Mouse (Mus musculus) embryonic facial prominence, embryonic 14.5 days (tissue): Measurements from ENCODE around the gene Fbxo28. TPM values are rescaled to one million over a fixed set of nuclear protein-coding genes. Genes with fewer than 3 reads are reported as not detected.

Source experiments
- ATAC-seq: fragments of 200-750 bp; cut with Nextera tagmentation; 2 replicates; pipeline ENCODE4 v1.8.0; 2017; ENCODE audit warnings: low read depth, moderate number of reproducible peaks, moderate TSS enrichment
- DNase-seq: peaks from one replicate; pipeline ENCODE4 v3.0.0-alpha.2; 2015; ENCODE audit warnings: low spot score
- H3K27ac ChIP-seq: fragments of 300-500 bp; sonication (generic); replicated peaks from 2 replicates; pipeline ENCODE4 v1.5.1; 2014; ENCODE audit warnings: low read depth, mild to moderate bottlenecking, low read length, moderate library complexity
- H3K27me3 ChIP-seq: fragments of 300-500 bp; sonication (generic); replicated peaks from 2 replicates; pipeline ENCODE4 v1.6.1; 2014; ENCODE audit warnings: low read length; ENCODE audit not compliant: control insufficient read depth, insufficient read depth
- H3K36me3 ChIP-seq: fragments of 300-500 bp; sonication (generic); 2 replicates; pipeline ENCODE4 v1.6.1; 2014; ENCODE audit warnings: low read length, mixed read lengths; ENCODE audit not compliant: control insufficient read depth, insufficient read depth
- H3K4me1 ChIP-seq: fragments of 300-500 bp; sonication (generic); 2 replicates; pipeline ENCODE4 v1.6.1; 2014; ENCODE audit warnings: antibody characterized with exemption, low read length; ENCODE audit not compliant: control insufficient read depth, insufficient read depth
- H3K4me2 ChIP-seq: fragments of 300-500 bp; sonication (generic); 2 replicates; pipeline ENCODE4 v1.6.1; 2014; ENCODE audit warnings: low read depth, mild to moderate bottlenecking, low read length, moderate library complexity, mixed read lengths
- H3K4me3 ChIP-seq: fragments of 300-500 bp; sonication (generic); 2 replicates; pipeline ENCODE4 v1.5.1; 2014; ENCODE audit warnings: low read depth, mild to moderate bottlenecking, low read length
- H3K9ac ChIP-seq: fragments of 300-500 bp; sonication (generic); 2 replicates; pipeline ENCODE4 v1.6.1; 2014; ENCODE audit warnings: low read depth, mild to moderate bottlenecking, low read length, moderate library complexity, mixed read lengths
- H3K9me3 ChIP-seq: fragments of 300-500 bp; sonication (generic); 2 replicates; pipeline ENCODE4 v1.6.1; 2016; ENCODE audit warnings: low read length; ENCODE audit not compliant: control insufficient read depth
- WGBS: fragments of 180-500 bp; shearing (Covaris S2); extraction: QIAGEN DNeasy Blood & Tissue Kit; methylation state at CpG from one replicate; pipeline ENCODE4 v1.1.7; 2014; 5-methylcytosine and 5-hydroxymethylcytosine counted together
- polyA plus RNA-seq: library from polyadenylated mRNA; unstranded; fragments of >200 nt; fragmentation: Nextera tagmentation; extraction: Ambion mirVana; gene quantifications from 2 replicates; pipeline ENCODE4 v1.2.1, GENCODE M21; 2014

Fbxo28 gene
- polyA plus RNA-seq: 24.3 and 25.4 TPM in 2 replicates

DNA sequence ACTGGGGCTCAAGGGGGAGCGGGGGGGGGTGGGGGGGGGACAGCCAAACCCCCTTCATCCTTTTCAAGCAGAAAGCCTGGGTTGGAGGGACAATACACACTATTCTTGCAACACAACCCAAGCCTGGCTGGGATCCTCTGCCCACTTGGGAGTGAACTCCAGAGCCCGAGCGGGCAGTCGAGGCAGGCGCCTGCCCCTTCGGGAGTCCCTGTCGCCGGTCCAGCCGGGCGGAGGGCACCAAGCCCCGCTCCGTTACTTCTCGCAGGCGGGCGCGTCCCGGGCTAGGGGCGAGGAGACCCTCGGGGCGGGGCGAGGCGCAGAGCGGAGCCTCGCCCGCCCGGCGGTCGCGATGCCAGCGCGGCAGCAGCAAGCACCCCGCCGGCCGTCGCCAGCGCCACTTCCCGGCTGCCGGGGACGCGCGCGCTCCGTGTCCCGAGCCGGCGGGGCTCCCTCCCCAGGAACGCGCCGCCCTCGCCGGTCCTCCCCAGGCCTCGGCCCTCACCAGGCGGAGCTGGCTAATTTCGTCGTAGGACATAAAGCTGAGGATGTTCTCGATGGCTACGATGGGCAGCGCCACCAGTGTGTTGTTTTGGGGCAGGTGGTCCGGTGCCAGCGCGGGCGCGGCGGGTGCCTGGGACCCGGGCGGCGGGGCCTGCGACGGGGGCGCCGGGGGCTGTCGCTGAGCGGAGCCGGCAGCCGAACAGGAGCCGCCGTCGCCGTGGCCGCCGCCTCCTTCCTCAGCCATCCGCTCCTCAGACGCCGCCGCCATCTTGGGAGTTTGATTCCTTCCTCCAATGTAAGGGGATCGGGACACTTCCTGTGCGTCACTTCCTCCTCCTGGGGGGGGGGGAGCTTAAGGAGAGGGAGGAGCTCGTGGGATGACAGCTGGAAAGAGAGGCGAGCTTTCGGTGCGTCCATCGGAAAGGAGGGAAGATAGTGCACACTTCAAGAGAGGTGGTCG lies at the start of gene Fbxo28:
Fbxo28 (minus strand) TSS at position 809 of the 961 bp plus-strand sequence.
- H3K27ac ChIP-seq: peak within 1 kb of the TSS; percentile 93
- ATAC-seq: peak; percentile 97

DNA sequence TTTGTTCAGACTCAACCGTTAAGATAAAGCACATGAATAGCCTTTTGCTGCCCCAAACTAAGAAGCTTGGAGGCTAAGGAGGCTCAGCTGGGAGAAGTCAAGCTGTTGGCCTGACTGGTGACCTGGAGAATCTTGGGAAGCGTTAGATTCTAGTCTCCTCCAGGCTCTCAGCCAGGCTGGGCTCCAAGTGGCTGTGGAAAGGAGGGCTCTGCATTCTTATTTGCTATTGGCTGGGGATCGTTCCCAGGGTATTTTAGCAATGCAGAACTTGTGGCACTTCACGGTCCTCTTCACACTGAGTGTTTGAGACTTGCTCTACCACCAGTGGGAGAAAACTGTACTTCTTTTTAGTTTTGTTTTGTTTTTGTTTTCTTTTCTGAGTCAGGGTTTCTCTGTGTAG lies 47.3 kb upstream of the Fbxo28 start:
- Histone ChIP-seq H3K4me2 (no peak overlapping the region), H3K27me3 (no peaks in the 10 kb centered on the region), H3K4me1 (no peaks in the 10 kb centered on the region), H3K4me3 (no peak overlapping the region), H3K27ac (no peak overlapping the region), H3K9ac (no peak overlapping the region), H3K36me3 (no peaks in the 10 kb centered on the region), H3K9me3 (no peaks in the 10 kb centered on the region)
- no peak for ATAC-seq
- WGBS: 41% methylated on average over 4 of the region's 4 CpGs
- no peak for DNase-seq

More for the DNA sequence above, at the start of gene Fbxo28:
- peak within 1 kb of the TSS; percentile 100 for H3K4me3 ChIP-seq
- H3K36me3 ChIP-seq: peaks cover 5% of the 10 kb centered on the region; the same call in 1 of the 2 replicates
- H3K4me1 ChIP-seq: peaks cover 14% of the 10 kb centered on the region
- DNase-seq: peak; percentile 97
- H3K27me3 ChIP-seq: no peaks in the 10 kb centered on the region
- H3K4me2 ChIP-seq: peak within 1 kb of the TSS; percentile 80
- H3K9me3 ChIP-seq: no peaks in the 10 kb centered on the region
- H3K9ac ChIP-seq: peak within 1 kb of the TSS; percentile 97
- under 1% methylated on average over 23 of the region's 93 CpGs for WGBS

DNA sequence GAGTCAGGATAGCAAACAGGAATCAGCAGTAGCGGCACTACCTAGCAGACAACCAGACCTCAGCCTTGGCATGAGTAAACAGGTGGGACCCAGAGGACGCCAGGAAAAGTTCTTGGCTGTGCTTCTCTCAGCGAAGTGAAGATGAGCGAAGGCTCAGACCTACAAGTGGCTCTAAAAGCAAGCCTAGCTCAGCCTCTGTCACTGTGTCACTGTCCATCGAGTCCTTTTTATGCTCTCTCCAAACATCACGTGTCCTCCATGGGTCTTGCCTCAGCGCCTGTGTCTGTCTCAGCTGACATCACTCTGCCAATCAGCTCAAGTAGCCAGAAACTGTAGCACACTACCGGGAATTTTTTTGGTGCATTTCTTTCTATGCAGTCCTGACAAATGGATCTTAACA lies 45.0 kb upstream of the Fbxo28 start:
- H3K36me3 ChIP-seq: no peaks in the 10 kb centered on the region
- no peak overlapping the region for H3K4me2 ChIP-seq
- ATAC-seq (no peak), DNase-seq (no peak)
- H3K27ac ChIP-seq: no peak overlapping the region
- no peaks in the 10 kb centered on the region for H3K4me1 ChIP-seq
- H3K9ac ChIP-seq: no peak overlapping the region
- no peak overlapping the region for H3K4me3 ChIP-seq
- H3K9me3 ChIP-seq: no peaks in the 10 kb centered on the region
- H3K27me3 ChIP-seq: no peaks in the 10 kb centered on the region
- 86% methylated on average over 8 of the region's 8 CpGs for WGBS

- DNase-seq: no peak
- 0 out of 2 replicates have a peak, but pooled peaks have one; percentile 44 for ATAC-seq
- Histone ChIP-seq H3K4me3 (no peak overlapping the region), H3K9me3 (no peaks in the 10 kb centered on the region), H3K27me3 (no peaks in the 10 kb centered on the region), H3K9ac (no peak overlapping the region), H3K27ac (no peak overlapping the region), H3K36me3 (no peaks in the 10 kb centered on the region), H3K4me1 (no peaks in the 10 kb centered on the region), H3K4me2 (no peak overlapping the region)
- WGBS: 42% methylated on average over 9 of the region's 9 CpGs
Observed at GRCm38 (mm10) chr1:182383096-182383495, 41.7 kb upstream of the Fbxo28 start.

- no peak for ATAC-seq
- no peak for DNase-seq
- no peak overlapping the region for H3K27ac ChIP-seq
- no peaks in the 10 kb centered on the region for H3K9me3 ChIP-seq
- WGBS: 76% methylated on average over 3 of the region's 3 CpGs
- H3K4me3 ChIP-seq: no peak overlapping the region
- peaks cover 2% of the 10 kb centered on the region; the same call in 1 of the 2 replicates for H3K4me1 ChIP-seq
- no peaks in the 10 kb centered on the region for H3K27me3 ChIP-seq
- no peak overlapping the region for H3K4me2 ChIP-seq
- H3K36me3 ChIP-seq: no peaks in the 10 kb centered on the region
- H3K9ac ChIP-seq: no peak overlapping the region
Observed at GRCm38 (mm10) chr1:182381327-182381726, 39.9 kb upstream of the Fbxo28 start.

- Histone ChIP-seq H3K27me3 (no peaks in the 10 kb centered on the region), H3K9me3 (no peaks in the 10 kb centered on the region), H3K4me2 (no peak overlapping the region), H3K27ac (no peak overlapping the region), H3K4me1 (peaks cover 3% of the 10 kb centered on the region; the same call in 1 of the 2 replicates), H3K36me3 (no peaks in the 10 kb centered on the region), H3K4me3 (no peak overlapping the region), H3K9ac (no peak overlapping the region)
- no peak for DNase-seq
- 77% methylated on average over 7 of the region's 7 CpGs for WGBS
- no peak for ATAC-seq
Observed at GRCm38 (mm10) chr1:182380683-182381082, 39.3 kb upstream of the Fbxo28 start.

DNA sequence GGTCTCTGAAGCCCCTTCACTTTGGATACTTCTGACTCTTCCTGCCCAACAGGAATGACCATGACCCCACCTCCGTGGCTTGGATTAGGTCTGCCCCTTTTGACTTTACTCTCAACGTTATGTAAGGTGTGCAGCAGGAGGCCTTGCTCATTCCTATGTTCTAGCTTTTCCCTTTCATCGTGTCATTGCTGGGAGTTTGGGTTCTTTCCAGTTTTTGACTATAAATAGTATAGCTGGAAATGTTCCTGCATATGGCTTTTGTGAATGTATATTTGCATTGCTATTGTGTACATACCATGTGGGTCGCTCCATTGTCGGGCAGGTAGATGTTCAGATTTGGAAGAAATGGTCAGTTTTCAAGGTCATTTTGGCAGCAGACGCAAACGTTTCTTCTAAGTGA lies 37.4 kb upstream of the Fbxo28 start:
- DNase-seq (no peak), ATAC-seq (no peak)
- Histone ChIP-seq H3K36me3 (no peaks in the 10 kb centered on the region), H3K27ac (no peak overlapping the region), H3K4me1 (peaks cover 3% of the 10 kb centered on the region; the same call in 1 of the 2 replicates), H3K9ac (no peak overlapping the region), H3K4me3 (no peak overlapping the region), H3K9me3 (no peaks in the 10 kb centered on the region), H3K27me3 (no peaks in the 10 kb centered on the region), H3K4me2 (no peak overlapping the region)
- 76% methylated on average over 7 of the region's 7 CpGs for WGBS

GRCm38 (mm10) chr1:182378205-182378835 lies 36.9 kb upstream of the Fbxo28 start:
- Histone ChIP-seq H3K4me3 (no peak overlapping the region), H3K4me1 (peaks cover 3% of the 10 kb centered on the region; the same call in 1 of the 2 replicates), H3K4me2 (no peak overlapping the region), H3K9me3 (no peaks in the 10 kb centered on the region), H3K27me3 (no peaks in the 10 kb centered on the region), H3K27ac (no peak overlapping the region), H3K36me3 (no peaks in the 10 kb centered on the region), H3K9ac (no peak overlapping the region)
- ATAC-seq: no peak
- 78% methylated on average over 11 of the region's 11 CpGs for WGBS
- DNase-seq: no peak
